Mouse (Mus musculus) ES-Bruce4 (cell line): ENCODE results near the gene Nectin4.

Experiments used
- CTCF ChIP-seq: IDR thresholded peaks from one replicate; pipeline ENCODE4 v1.8.1; 2011; ENCODE audit warnings: low read depth, low read length
- EP300 ChIP-seq: IDR thresholded peaks from 2 replicates; pipeline ENCODE4 v1.6.1; 2011; ENCODE audit warnings: low read depth, low read length; ENCODE audit not compliant: insufficient read depth
- POLR2A ChIP-seq: IDR thresholded peaks from one replicate; pipeline ENCODE4 v1.8.1; 2011; ENCODE audit warnings: low read length; ENCODE audit not compliant: insufficient read depth

- no peak for TF ChIP-seq CTCF
- TF ChIP-seq EP300 = 0 out of 2 replicates have a peak, but pooled peaks have one; percentile 29
- peak; percentile 10 for TF ChIP-seq POLR2A
These were observed 41.1 kb downstream of the Nectin4 start, which contains the start of gene Usf1 for GRCm38 (mm10) chr1:171410947-171411484.
